Mouse (Mus musculus): Measurements from ENCODE around the gene Pgm5. TPM values are rescaled to one million over a fixed set of nuclear protein-coding genes. Genes with fewer than 3 reads are reported as not detected.
"Not testable (repeated sequence)": the region's sequence is repeated elsewhere in the genome, so short reads cannot be mapped to it uniquely, and the experiment has no call there.

The Pgm5 gene
- total RNA-seq, 2 experiments from 2014 or later: 4.4 TPM

DNA sequence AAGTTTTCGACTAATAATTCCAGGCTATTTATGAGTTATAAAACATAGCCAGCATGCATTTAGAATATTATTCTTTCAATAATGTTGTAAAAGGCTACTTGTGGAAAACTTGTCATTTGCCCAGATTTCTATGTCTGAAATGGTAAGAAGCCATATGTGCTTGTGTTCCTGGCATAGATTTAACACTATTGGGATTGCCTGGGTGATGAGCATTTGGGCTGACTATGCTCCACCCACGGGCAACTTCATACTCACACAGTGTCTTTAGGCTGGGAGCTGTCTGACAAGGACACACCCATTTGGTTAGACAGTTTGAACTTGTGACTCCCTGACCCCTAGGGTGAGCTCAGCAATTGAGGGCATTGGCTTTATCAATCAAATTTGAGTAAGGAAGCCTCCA is 157.3 kb downstream of the Pgm5 start:
- peak; percentile 48 to 57 for DNase-seq (ENCODE audit: low spot score in 2 of 2)
- no peak for TF ChIP-seq CTCF (conservative IDR thresholded peaks at IDR 0.05)

DNA sequence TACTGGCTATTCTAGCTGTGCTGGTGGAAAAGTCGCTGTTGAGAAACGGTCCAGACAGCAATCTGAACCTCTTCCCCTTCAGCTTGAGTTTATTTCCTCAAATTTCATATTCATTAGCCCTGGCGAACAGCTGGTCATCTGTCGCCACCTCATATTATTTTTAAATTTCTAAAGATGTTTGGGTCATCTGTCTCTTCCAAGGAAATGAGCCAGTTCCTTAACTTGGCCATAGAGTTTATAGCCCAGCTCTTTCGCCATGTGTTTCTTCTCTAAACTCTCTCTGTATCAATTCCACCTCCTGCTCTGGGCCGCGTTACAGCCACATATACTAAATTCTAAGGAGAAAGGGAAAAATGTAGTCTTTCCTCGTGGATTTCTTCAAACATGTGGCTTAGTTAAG is 158.0 kb downstream of the Pgm5 start:
- DNase-seq (ENCODE audit: low spot score in 2 of 2): no peak
- no peak for TF ChIP-seq CTCF (conservative IDR thresholded peaks at IDR 0.05)
- Histone ChIP-seq H3K4me3 (no peak overlapping the region), H3K27ac (peak overlapping the region; percentile 40; the same call in 1 of the 2 replicates)

More for the DNA sequence above, 157.3 kb downstream of the Pgm5 start:
- Histone ChIP-seq H3K27ac (peak overlapping the region; percentile 44; the same call in 1 of the 2 replicates), H3K4me3 (no peak overlapping the region)

DNA sequence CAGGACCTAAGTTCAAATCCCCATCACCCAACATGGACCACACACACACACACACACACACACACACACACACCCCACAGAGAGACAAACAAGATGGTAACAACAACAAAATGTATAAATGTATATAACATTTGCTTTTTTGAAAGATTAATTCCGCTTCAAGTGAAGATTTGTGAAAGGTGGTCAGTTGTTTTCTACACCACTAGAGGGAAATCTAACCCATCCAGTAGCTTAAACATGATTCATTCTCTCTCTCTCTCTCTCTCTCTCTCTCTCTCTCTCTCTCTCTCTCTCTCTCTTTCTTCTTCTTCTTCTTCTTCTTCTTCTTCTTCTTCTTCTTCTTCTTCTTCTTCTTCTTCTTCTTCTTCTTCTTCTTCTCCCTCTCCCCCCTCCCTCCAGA is 158.5 kb downstream of the Pgm5 start:
- DNase-seq (ENCODE audit: low spot score in 2 of 2); H3K4me3 ChIP-seq; H3K27ac ChIP-seq: not testable (repeated sequence)
- peak; percentile 62 for TF ChIP-seq CTCF (conservative IDR thresholded peaks at IDR 0.05)

DNA sequence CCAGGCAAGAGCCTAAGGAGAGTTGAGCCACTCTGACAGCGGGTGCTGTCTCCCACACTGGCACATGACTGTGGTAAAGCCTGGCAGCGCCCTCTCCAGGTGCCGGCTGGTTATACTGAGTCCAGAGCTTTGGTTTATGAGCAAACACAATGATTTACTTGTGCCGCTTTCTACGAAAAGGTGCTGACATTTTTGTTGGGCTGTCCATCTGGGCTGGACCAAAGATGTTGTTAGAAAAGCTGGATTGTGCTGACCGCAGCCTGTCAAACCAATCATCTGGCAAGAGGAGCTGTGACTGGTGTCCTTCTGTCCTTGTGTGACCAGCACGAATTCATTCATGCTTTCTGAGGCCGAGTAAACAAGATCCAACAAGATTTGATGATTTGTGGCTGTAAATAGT is 159.9 kb downstream of the Pgm5 start:
- H3K4me3 ChIP-seq: no peak overlapping the region
- no peak overlapping the region for H3K27ac ChIP-seq
- DNase-seq (ENCODE audit: low spot score in 2 of 2): no peak
- peak; percentile 42 for TF ChIP-seq CTCF (conservative IDR thresholded peaks at IDR 0.05)

- DNase-seq (ENCODE audit: low spot score in 2 of 2): no peak
- Histone ChIP-seq H3K27ac (no peak overlapping the region), H3K4me3 (no peak overlapping the region)
- no peak for TF ChIP-seq CTCF (conservative IDR thresholded peaks at IDR 0.05)
Measured at GRCm38 (mm10) chr19:24700664-24701063, 161.0 kb downstream of the Pgm5 start.

DNA sequence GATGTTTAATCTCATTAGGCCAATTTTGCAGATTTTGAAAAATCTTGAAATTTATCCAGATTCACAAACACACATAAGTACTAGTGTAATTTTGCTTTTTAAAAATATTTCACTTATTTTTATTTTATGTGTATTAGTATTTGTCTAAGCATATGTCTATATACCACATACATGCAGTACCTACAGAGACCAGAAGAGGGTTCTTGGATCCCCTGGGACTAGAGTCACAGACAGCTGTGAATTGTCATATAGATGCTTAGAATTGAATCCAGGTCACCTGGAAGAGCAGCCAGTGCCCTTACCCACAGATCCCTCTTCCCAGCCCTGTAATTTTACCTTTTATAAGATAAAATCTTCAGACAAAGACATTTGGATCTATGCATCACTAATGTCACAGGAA is 161.7 kb downstream of the Pgm5 start:
- peak; percentile 72 for TF ChIP-seq CTCF (conservative IDR thresholded peaks at IDR 0.05)
- H3K4me3 ChIP-seq: no peak overlapping the region
- no peak overlapping the region for H3K27ac ChIP-seq
- DNase-seq (ENCODE audit: low spot score in 2 of 2): no peak

GRCm38 (mm10) chr19:24699196-24699595 is 162.5 kb downstream of the Pgm5 start:
- DNase-seq (ENCODE audit: low spot score in 2 of 2): peak in 1 of 2 experiments; percentile 33
- H3K27ac ChIP-seq: peak overlapping the region; percentile 72
- TF ChIP-seq CTCF (conservative IDR thresholded peaks at IDR 0.05): no peak
- H3K4me3 ChIP-seq: no peak overlapping the region

DNA sequence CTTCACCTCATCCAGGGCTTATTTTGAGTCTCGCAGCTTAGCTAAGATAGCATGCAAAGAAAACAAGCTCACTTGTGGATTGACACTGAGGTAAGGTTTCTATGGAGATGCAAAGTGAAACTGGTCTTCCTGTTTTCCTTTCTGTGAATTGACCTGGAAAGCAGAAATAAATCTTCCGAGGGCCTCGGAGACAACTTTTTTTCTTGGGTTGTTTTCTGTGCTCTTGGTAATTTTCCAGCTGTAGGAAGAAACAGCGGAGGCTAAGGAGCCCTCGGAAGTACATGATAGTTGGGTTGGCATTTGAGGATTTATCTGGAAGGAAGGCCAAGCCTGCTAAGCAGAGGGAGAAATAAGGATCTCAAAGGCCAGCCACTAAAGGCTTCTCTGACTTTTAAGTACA is 163.0 kb downstream of the Pgm5 start:
- no peak for TF ChIP-seq CTCF (conservative IDR thresholded peaks at IDR 0.05)
- no peak for DNase-seq (ENCODE audit: low spot score in 2 of 2)
- Histone ChIP-seq H3K27ac (peak overlapping the region; percentile 72), H3K4me3 (no peak overlapping the region; the same call in 1 of the 2 replicates)

- Histone ChIP-seq H3K27ac (no peak overlapping the region), H3K4me3 (no peak overlapping the region)
- no peak for DNase-seq (ENCODE audit: low spot score in 2 of 2)
- no peak for TF ChIP-seq CTCF (conservative IDR thresholded peaks at IDR 0.05)
Measured at GRCm38 (mm10) chr19:24697946-24698345, 163.7 kb downstream of the Pgm5 start.

- H3K4me3 ChIP-seq: no peak overlapping the region
- DNase-seq (ENCODE audit: low spot score in 2 of 2): no peak
- no peak for TF ChIP-seq CTCF (conservative IDR thresholded peaks at IDR 0.05)
- H3K27ac ChIP-seq: no peak overlapping the region
Measured at GRCm38 (mm10) chr19:24692691-24693090, 169.0 kb downstream of the Pgm5 start.

DNA sequence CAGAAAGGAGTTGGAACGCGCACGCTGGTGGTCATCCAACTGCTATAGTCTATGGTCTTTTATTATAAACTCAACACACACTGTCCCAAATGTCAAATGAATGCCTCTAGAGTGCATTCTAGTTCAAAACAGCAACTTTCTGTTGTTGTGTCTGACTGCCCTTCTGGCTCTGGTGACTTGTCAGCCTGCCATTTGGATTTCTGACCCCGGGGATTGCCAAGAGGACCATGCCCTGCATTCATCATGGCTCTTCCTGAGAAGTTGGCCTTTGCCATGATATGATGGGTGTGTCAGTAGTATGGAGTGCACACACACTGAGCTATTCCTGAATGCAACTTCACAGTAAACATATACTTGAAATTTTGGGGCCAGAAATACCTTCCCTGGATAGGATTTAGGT is 172.1 kb downstream of the Pgm5 start:
- no peak overlapping the region for H3K4me3 ChIP-seq
- H3K27ac ChIP-seq: no peak overlapping the region
- TF ChIP-seq CTCF (conservative IDR thresholded peaks at IDR 0.05): no peak
- DNase-seq (ENCODE audit: low spot score in 2 of 2): no peak

DNA sequence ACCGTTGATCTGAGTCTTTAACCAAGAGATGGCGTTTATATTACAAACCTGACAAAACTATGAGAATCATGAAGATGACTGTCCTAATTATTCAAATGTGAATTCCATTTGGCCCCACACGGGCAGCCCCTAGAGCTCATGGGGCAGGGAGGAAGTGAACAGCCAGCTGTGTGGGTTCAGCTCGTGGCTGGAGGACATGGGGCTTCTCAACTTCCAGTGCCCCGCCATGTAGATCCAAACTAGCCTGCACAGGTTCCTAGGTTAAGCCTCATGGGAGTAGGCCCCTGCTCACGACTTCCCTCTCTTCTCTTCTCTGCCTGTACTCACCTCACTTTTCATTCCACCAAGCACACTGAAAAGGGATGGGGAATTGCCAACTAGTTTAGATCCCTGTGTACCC is 173.3 kb downstream of the Pgm5 start:
- TF ChIP-seq CTCF (conservative IDR thresholded peaks at IDR 0.05): no peak
- Histone ChIP-seq H3K4me3 (no peak overlapping the region), H3K27ac (no peak overlapping the region)
- no peak for DNase-seq (ENCODE audit: low spot score in 2 of 2)

DNA sequence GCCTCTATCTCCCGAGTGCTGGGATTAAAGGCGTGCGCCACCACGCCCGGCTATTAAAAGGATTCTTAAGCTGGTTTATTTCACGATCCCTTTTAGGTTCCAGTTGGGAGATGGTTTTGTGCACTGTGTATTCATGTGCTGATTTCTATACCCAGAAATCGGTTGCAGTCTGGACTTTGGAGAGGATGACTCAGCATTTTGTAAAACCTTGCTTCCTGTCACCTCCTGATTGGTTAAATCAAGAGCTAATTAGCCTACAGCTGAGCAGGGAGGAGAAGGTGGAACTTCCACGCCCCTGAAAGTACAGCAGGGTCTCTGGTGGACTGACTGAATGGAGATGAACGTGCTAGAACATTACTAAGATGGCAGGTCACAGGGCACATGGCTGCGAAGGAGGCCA is 175.2 kb downstream of the Pgm5 start:
- DNase-seq (ENCODE audit: low spot score in 2 of 2): no peak
- TF ChIP-seq CTCF (conservative IDR thresholded peaks at IDR 0.05): no peak
- Histone ChIP-seq H3K4me3 (no peak overlapping the region), H3K27ac (no peak overlapping the region)

GRCm38 (mm10) chr19:24683016-24683720 is 178.5 kb downstream of the Pgm5 start:
- DNase-seq (ENCODE audit: low spot score in 2 of 2): no peak
- H3K27ac ChIP-seq: no peak overlapping the region
- no peak for TF ChIP-seq CTCF (conservative IDR thresholded peaks at IDR 0.05)
- H3K4me3 ChIP-seq: no peak overlapping the region

Data from layer of hippocampus, adult 2 months (tissue).